Mouse (Mus musculus) retina, postnatal 1 day (tissue): ENCODE measurements at regions not wholly inside any gene's neighbourhood (a gene's known extent, or its start where the extent isn't known, plus 50 kb on each side); places are given as distances from the start of the nearest gene placed in this dataset.

Source experiments
- DNase-seq: peaks from one replicate; pipeline ENCODE4 v3.0.0-alpha.2; 2012

GRCm38 (mm10) chr5:120251697-120252401, 135.6 kb downstream of the Rbm19 start:
- DNase-seq = peak; percentile 48

- DNase-seq = peak; percentile 78
Observed at GRCm38 (mm10) chr5:120252551-120252950, 136.3 kb downstream of the Rbm19 start.

DNA sequence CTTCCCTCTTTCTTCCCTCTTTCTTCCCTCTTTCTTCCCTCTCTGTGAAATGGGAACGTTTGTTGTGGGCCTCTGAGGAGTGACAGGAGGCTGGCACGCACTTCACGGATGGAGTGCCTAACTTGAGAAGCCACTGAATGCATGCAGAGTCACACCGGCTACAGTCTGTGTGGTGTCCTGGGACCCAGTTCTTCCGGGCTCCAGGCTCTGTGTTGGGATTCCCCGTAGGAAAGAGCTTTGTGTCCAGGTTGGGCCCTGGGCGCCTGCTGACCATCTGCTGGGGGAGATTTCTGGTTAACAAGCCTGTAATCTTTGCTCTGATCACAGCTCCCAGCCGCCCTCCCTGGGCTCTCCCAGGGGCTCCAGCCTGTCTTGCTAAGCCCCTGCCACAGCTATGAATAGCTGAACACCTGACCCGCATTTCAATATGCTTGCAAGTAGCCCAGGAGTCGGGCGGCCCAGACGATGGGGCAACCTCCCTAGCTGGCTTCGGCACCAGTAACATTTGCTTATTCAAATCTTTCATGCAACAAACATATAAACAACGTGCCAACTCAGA, 146.5 kb downstream of the Rbm19 start:
- peak; percentile 60 for DNase-seq

GRCm38 (mm10) chr5:120269416-120269860, 153.2 kb downstream of the Rbm19 start:
- DNase-seq = peak; percentile 60

GRCm38 (mm10) chr5:120270887-120271616, 154.8 kb downstream of the Rbm19 start:
- peak; percentile 70 for DNase-seq

GRCm38 (mm10) chr5:120276229-120276628, 155.3 kb upstream of the Lhx5 start:
- no peak for DNase-seq

GRCm38 (mm10) chr5:120280321-120280720, 151.2 kb upstream of the Lhx5 start:
- peak; percentile 37 for DNase-seq

GRCm38 (mm10) chr5:120280991-120281602, 150.4 kb upstream of the Lhx5 start:
- peak; percentile 78 for DNase-seq

DNA sequence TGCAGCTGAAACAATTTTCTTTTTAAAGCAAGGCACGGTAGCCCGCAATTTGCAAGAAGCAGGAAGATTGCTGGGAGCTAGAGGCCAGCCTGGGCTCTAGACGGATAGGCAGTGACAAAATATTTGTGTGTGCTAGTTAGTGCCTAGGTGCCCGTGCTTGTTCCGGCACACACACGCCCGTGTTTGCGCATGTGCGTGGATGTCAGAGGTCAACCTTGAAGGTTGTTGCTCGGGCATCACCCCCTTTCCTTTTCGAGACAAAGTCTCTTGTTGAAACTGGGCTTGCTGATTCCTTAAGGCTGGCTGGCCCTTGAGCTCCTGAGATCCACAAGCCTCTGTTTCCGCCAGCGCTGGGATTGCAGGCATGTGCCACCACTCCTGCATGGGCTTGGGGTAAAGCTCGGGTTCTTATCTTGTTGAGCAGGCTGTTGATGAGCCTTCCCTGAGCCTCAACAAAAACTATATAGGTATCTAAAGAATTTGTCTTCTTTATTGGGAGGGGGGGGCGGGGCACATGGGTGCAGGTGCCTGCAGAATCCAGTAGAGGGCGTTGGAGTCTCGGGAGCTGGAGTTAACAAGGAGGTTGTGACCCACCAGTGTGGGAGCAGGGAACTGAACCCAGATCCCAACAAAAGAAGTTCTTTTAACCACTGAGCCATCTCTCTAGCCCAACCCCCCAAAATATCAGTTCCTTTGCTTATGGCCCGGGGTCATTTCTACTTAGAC, 149.5 kb upstream of the Lhx5 start:
- no peak for DNase-seq

- DNase-seq = no peak
Observed at GRCm38 (mm10) chr5:120284625-120285024, 146.9 kb upstream of the Lhx5 start.

DNA sequence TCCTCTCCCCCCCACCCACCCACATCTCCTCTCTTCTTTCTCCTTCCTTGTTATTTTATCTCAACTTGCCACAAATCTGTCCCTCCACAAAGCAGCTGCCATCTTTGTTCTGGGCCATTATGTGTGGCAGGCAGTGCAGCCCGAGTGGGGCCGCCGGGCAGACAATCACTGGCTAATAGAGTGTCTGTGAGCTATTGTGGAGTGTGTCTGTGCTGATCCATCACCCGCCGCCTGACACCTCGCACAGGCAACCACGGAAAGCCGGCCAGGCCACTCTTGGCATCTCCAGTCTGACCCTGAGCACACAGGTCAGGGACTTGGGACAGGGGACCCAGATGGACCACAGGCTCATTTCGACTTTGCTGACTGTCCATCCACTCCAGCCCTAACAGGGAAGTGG, 146.5 kb upstream of the Lhx5 start:
- peak; percentile 52 for DNase-seq

DNA sequence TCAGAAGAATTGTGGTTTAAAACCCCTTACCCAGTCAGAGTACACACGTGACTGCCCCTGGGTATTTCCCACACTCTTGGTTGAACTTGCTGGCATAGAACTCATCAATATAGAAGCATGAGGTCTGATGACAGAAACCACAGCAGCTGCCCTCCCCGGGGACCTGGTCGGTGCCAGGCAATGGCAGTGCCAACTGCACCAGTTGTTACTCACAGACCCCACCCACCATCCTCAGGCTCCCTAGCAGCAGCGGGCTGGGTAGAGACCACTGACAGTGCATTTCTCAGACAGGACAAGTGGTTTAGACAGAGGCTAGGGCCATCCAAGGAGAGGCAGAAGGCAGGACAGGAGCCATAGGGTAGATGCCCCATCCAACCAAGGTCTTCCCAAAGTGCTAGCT, 144.7 kb upstream of the Lhx5 start:
- no peak for DNase-seq

- DNase-seq = peak; percentile 79
Observed at GRCm38 (mm10) chr5:120288036-120288684, 143.3 kb upstream of the Lhx5 start.

GRCm38 (mm10) chr5:120294526-120295078, 136.9 kb upstream of the Lhx5 start:
- DNase-seq = no peak

DNA sequence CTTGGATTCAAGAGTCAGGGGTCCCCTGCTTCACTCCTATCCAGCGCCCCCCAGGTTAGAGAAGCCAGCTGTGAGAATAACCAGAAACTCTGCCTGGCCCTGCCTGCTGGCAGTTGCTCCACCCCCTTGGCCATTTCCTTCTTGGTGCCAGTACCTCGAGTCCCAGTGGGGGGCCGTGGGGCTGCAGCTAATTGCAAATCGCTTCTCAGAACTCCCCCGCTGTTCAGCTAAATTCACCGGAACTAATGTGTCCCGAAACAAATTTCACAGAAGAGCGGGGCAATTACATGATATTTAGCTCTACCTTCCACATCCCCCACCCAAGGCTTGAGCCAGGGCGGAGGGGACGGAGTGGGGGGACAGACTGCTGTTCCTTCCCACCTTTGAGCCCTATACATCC, 134.3 kb upstream of the Lhx5 start:
- peak; percentile 72 for DNase-seq

DNA sequence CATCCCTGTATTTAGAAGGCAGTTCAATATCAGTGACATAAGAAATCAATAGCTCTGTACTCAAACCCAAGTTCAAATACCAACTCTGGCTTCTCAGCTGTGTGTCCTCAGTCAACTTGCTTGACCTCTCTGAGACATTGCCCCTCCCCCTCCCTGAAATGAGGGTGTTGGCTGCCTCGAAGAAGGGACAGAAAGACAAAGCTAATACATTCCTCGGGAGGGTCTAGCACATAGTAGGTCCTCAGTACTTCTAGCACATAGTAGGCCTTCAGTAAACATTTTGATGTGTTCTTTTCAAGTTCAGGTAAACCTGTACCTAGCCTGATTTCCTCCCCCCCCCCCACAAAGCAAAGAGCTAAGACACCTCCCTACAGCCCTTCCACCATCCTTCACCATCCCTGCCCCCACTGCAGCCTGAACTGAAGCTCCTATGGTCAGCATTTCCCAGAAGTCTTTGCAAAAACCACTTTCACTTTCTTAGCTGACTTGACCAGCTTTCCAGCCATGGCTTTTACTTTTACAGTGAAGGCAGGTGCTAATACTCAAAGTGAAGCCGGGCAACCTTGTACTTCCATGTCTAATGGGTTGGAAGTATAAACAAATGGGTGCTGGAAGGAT, 133.7 kb upstream of the Lhx5 start:
- DNase-seq = peak; percentile 52

DNA sequence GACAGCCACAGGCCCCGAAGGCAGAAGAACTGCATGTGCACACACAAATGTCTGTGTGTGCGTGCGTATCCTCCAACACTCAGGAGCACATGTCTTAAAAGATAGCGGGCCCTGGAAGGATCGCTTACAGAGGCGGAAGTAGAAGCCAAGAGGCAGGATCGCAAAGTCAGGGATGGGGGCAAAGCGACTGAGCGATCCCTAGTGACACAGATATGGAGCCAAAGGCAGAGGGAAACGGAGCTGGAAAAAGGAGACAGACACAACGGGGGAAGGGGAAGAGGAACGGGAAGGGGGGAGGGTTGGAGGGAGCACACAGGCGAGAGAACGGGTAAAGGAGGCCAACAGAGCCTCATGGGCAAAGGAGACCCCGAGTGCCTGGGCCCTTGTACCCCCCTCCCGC, 129.8 kb upstream of the Lhx5 start:
- DNase-seq = peak; percentile 58

DNA sequence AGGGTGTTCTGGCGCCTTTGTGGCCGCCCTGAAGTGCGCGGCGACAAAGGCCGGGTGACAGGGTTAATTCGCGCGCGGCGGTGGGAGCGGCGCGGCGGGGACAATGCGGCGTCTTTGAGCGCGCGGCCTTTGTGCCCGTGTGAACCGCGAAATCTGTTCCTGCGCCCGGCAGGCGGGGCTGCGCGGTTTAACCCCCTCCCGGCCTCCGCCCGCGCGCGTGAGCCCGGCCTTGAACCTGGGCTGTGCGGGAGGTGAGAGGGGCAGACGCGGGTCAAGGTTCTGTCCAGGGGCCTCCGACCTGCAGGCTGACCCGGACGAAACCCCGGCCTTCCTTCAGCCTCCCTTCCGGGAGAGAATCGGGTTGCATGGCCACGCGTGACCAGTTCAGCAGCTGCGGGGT, 129.2 kb upstream of the Lhx5 start:
- peak; percentile 75 for DNase-seq

DNA sequence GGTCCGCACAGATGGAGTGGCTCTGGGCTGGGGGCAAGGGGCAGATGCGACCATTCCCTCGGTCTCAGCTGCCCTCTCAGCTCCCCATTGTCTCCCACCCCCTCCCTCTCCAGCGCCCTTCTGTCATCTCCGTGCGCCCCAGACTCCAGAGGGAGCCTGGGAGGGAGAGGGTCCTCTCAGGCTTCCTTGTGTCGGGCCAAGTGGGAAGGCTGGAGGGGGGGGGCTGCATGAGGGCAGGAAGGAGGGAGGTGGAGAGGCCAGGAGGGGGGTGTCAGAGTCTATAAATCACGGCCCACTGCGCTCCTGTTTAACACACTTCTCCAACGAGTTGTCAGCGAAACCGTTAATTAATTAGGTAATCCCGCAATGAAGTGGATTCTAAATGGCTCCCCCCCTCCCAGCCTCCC, 127.2 kb upstream of the Lhx5 start:
- peak; percentile 94 for DNase-seq

- no peak for DNase-seq
Observed at GRCm38 (mm10) chr5:120312299-120312698, 119.2 kb upstream of the Lhx5 start.

GRCm38 (mm10) chr5:120313984-120314383, 117.5 kb upstream of the Lhx5 start:
- DNase-seq = no peak

DNA sequence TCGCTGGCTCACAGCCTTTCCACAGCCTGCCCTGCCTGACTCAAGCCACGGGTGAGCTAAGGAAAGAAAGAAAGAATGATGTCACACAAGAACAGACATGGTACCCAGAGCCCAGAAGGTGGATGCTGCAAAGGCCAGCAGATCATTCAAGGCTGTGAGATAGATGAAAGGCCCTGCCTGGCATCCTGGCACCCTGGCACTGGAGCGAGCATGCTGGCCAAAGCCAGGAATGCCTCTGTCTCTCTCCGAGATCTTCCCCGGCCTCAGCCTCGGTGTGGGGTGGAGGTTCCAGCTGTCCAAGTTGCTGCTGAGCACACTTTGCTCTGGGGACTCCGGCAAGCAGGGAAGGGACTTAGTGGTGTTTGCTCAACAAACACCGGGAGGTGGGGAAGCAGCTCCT, 116.4 kb upstream of the Lhx5 start:
- no peak for DNase-seq
